Comparison of ENCODE assay signal across 14 mouse cellular contexts in genomic region chr12:52289594-52289993, GRCm38 (mm10).
DNase-seq lines count a peak whose midpoint lies in the region; ATAC-seq lines count a peak whose summit lies in the region.
"Had no signal": no experiment of that assay in that cellular context is flagged by ENCODE, and none has a peak within 500 bp of the region (broad histone marks: within the 10 kb centered on the region; RNA-seq: fewer than 3 reads in every experiment).

No protein-coding gene starts in this region.

- H3K4me1 ChIP-seq in hindbrain, embryonic 11.5 days (replicated peaks; ENCODE audit: control insufficient read depth, insufficient read depth, low read length): no peaks in the 10 kb centered on the region
- H3K4me1 ChIP-seq in hindbrain, embryonic 16.5 days (ENCODE audit: control insufficient read depth, insufficient read depth, low read depth, low read length): peaks cover 7% of the 10 kb centered on the region
- peaks cover 36% of the 10 kb centered on the region for H3K4me1 ChIP-seq in forebrain, embryonic 10.5 days
- H3K4me1 ChIP-seq in limb, embryonic 12.5 days (replicated peaks): peaks cover 42% of the 10 kb centered on the region
- peaks cover 15% of the 10 kb centered on the region for H3K4me1 ChIP-seq in neural tube, embryonic 13.5 days (replicated peaks)

- no peaks in the 10 kb centered on the region for H3K27me3 ChIP-seq in hindbrain, embryonic 11.5 days (ENCODE audit: control insufficient read depth, insufficient read depth, low read length)
- no peaks in the 10 kb centered on the region for H3K27me3 ChIP-seq in hindbrain, embryonic 16.5 days (replicated peaks; ENCODE audit: control insufficient read depth, insufficient read depth, low read length)
- no peaks in the 10 kb centered on the region for H3K27me3 ChIP-seq in forebrain, embryonic 10.5 days (ENCODE audit: poor library complexity, severe bottlenecking)
- no peaks in the 10 kb centered on the region for H3K27me3 ChIP-seq in limb, embryonic 12.5 days
- no peaks in the 10 kb centered on the region for H3K27me3 ChIP-seq in neural tube, embryonic 13.5 days
- H3K27me3 ChIP-seq: kidney, embryonic 15.5 days; limb, embryonic 15.5 days had no signal

- no peaks in the 10 kb centered on the region for H3K9me3 ChIP-seq in hindbrain, embryonic 11.5 days (ENCODE audit: control insufficient read depth, low read length)
- H3K9me3 ChIP-seq in hindbrain, embryonic 16.5 days (ENCODE audit: control insufficient read depth, low read length): no peaks in the 10 kb centered on the region
- no peaks in the 10 kb centered on the region for H3K9me3 ChIP-seq in forebrain, embryonic 10.5 days
- no peaks in the 10 kb centered on the region for H3K9me3 ChIP-seq in limb, embryonic 12.5 days
- H3K9me3 ChIP-seq in neural tube, embryonic 13.5 days: no peaks in the 10 kb centered on the region
- H3K9me3 ChIP-seq: kidney, embryonic 15.5 days; limb, embryonic 15.5 days had no signal

- 74% methylated on average over 10 of the region's 10 CpGs for WGBS in hindbrain, embryonic 11.5 days
- 61% methylated on average over 10 of the region's 10 CpGs for WGBS in hindbrain, embryonic 16.5 days
- WGBS in forebrain, embryonic 10.5 days: 63% methylated on average over 10 of the region's 10 CpGs
- 60% methylated on average over 10 of the region's 10 CpGs for WGBS in limb, embryonic 12.5 days
- WGBS in neural tube, embryonic 13.5 days: 56% methylated on average over 10 of the region's 10 CpGs

- H3K9ac ChIP-seq in hindbrain, embryonic 11.5 days (ENCODE audit: low read depth, low read length): no peak overlapping the region
- no peak overlapping the region for H3K9ac ChIP-seq in hindbrain, embryonic 16.5 days (ENCODE audit: low read depth, low read length)
- H3K9ac ChIP-seq in limb, embryonic 12.5 days (replicated peaks): no peak overlapping the region
- H3K9ac ChIP-seq in neural tube, embryonic 13.5 days: no peak overlapping the region
- H3K9ac ChIP-seq: kidney, embryonic 15.5 days; limb, embryonic 15.5 days had no signal

- H3K27ac ChIP-seq in hindbrain, embryonic 11.5 days (ENCODE audit: low read depth, low read length): no peak overlapping the region
- no peak overlapping the region for H3K27ac ChIP-seq in hindbrain, embryonic 16.5 days (ENCODE audit: low read depth, low read length)
- H3K27ac ChIP-seq in forebrain, embryonic 10.5 days: peak overlapping the region; percentile 83
- peak overlapping the region; percentile 42 for H3K27ac ChIP-seq in limb, embryonic 12.5 days
- H3K27ac ChIP-seq in neural tube, embryonic 13.5 days (replicated peaks): no peak overlapping the region

- H3K36me3 ChIP-seq in hindbrain, embryonic 11.5 days (ENCODE audit: control insufficient read depth, insufficient read depth, low read length): no peaks in the 10 kb centered on the region
- H3K36me3 ChIP-seq in hindbrain, embryonic 16.5 days (ENCODE audit: control insufficient read depth, insufficient read depth, low read length): no peaks in the 10 kb centered on the region
- no peaks in the 10 kb centered on the region for H3K36me3 ChIP-seq in forebrain, embryonic 10.5 days (replicated peaks)
- H3K36me3 ChIP-seq in limb, embryonic 12.5 days: no peaks in the 10 kb centered on the region
- H3K36me3 ChIP-seq in neural tube, embryonic 13.5 days: no peaks in the 10 kb centered on the region
- H3K36me3 ChIP-seq: kidney, embryonic 15.5 days; limb, embryonic 15.5 days had no signal

- no peak overlapping the region for H3K4me2 ChIP-seq in hindbrain, embryonic 11.5 days (replicated peaks; ENCODE audit: low read depth, low read length)
- H3K4me2 ChIP-seq in hindbrain, embryonic 16.5 days (ENCODE audit: low read length): no peak overlapping the region
- H3K4me2 ChIP-seq in limb, embryonic 12.5 days: no peak overlapping the region
- H3K4me2 ChIP-seq in neural tube, embryonic 13.5 days: no peak overlapping the region
- H3K4me2 ChIP-seq: kidney, embryonic 15.5 days; limb, embryonic 15.5 days had no signal

- H3K4me3 ChIP-seq in hindbrain, embryonic 11.5 days (ENCODE audit: low read depth, low read length): no peak overlapping the region
- H3K4me3 ChIP-seq in hindbrain, embryonic 16.5 days (ENCODE audit: low read length): no peak overlapping the region
- H3K4me3 ChIP-seq in forebrain, embryonic 10.5 days: no peak overlapping the region
- no peak overlapping the region for H3K4me3 ChIP-seq in limb, embryonic 12.5 days (replicated peaks)
- no peak overlapping the region for H3K4me3 ChIP-seq in neural tube, embryonic 13.5 days
- H3K4me3 ChIP-seq: kidney, embryonic 15.5 days; limb, embryonic 15.5 days had no signal

- intact Hi-C loops in gastrocnemius, postnatal 14 days (cut with DNase I; ENCODE audit: low total_unique reads): no loop called here

- DNase-seq in hindbrain, embryonic 11.5 days (ENCODE audit: low spot score): peak; percentile 5
- DNase-seq in forebrain, embryonic 10.5 days (ENCODE audit: extremely low spot score, low spot score): no peak
- DNase-seq in right cerebral cortex, adult 18-20 months: no peak
- DNase-seq in gastrocnemius, postnatal 14 days: no peak
- no peak for DNase-seq in thymus, postnatal 0 days (ENCODE audit: low spot score)
- DNase-seq: cerebellum, postnatal 25 days; heart, postnatal 4 days; layer of hippocampus, adult 9-11 months; right cerebral cortex, postnatal 25 days had no signal

- no peak for ATAC-seq in hindbrain, embryonic 11.5 days (ENCODE audit: low FRiP score)
- ATAC-seq in hindbrain, embryonic 16.5 days: no peak
- no peak for ATAC-seq in limb, embryonic 12.5 days (ENCODE audit: insufficient number of reproducible peaks, insufficient read depth, low FRiP score, low TSS enrichment, low read depth)
- ATAC-seq in neural tube, embryonic 13.5 days (ENCODE audit: low read depth): 0 out of 2 replicates have a peak, but pooled peaks have one; percentile 17

Comparison
In these comparisons a context has a peak if more than half of its experiments do, and no peak if none do; other contexts are left out.
1. H3K27ac ChIP-seq: peak in forebrain, embryonic 10.5 days (single experiment) and limb, embryonic 12.5 days (single experiment); none in hindbrain, embryonic 11.5 days (single experiment), hindbrain, embryonic 16.5 days (single experiment) and neural tube, embryonic 13.5 days (single experiment).